ENCODE assay signal across 8 mouse cellular contexts in the genomic region with DNA sequence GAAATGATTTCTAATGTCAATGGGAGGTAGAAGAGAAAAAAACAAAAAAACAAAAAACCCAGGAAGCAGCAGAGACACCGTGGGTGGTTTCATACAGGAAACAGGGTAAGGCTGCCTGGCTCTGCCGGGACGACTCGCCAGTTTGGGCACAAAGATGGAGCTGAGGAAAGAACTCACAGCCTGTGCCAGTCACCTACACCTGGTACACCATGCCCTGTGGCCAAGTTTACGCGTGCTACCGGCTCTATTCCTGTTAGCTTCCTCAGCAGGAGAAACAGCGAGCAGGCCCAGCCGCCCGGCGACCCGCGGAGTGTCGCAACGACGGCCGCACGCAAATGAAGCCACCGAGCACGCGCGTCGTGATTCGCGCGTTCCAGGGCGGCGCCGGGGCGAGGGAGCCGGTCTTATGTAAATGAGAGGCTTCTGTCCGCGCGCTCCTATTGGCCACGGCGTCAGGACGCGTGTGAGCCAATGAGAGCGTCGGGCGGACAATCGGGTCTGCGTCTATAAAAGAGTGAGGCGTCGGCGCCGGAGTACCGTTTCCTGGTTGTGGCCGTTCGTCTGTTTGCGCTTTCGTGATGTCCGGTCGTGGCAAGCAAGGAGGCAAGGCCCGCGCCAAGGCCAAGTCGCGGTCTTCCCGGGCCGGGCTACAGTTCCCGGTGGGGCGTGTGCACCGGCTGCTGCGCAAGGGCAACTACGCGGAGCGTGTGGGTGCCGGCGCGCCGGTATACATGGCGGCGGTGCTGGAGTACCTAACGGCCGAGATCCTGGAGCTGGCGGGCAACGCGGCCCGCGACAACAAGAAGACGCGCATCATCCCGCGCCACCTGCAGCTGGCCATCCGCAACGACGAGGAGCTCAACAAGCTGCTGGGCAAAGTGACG. TPM values are rescaled to one million over a fixed set of nuclear protein-coding genes. Genes with fewer than 3 reads are reported as not detected.
DNase-seq lines count a peak whose midpoint lies in the region; ATAC-seq and TF ChIP-seq lines count a peak whose summit lies in the region.
"Not testable (repeated sequence)": the region's sequence is repeated elsewhere in the genome, so short reads cannot be mapped to it uniquely, and the experiment has no call there.

Gene Hist2h2aa1, plus strand, starts transcription at position 495 of the 884 bp plus-strand sequence.

- ATAC-seq in kidney, embryonic 15.5 days (replicated peaks; ENCODE audit: low FRiP score), result peak; percentile 91
- ATAC-seq in limb, embryonic 15.5 days (ENCODE audit: insufficient number of reproducible peaks, low FRiP score, low TSS enrichment, low read depth), result peak; percentile 90
- peak; percentile 92 for ATAC-seq in midbrain, postnatal 0 days (ENCODE audit: low FRiP score)

- H3K9me3 ChIP-seq in heart, embryonic 10.5 days; kidney, embryonic 15.5 days (replicated peaks); limb, embryonic 15.5 days; midbrain, postnatal 0 days (ENCODE audit: low read length): not testable (repeated sequence)

- not testable (repeated sequence) for H3K4me1 ChIP-seq in embryonic fibroblast, embryonic 13.5 days (ENCODE audit: control insufficient read depth, insufficient read depth, low read length); midbrain, postnatal 0 days (ENCODE audit: insufficient read depth, low read length)
- peaks cover 37% of the 10 kb centered on the region for H3K4me1 ChIP-seq in heart, embryonic 10.5 days
- H3K4me1 ChIP-seq in kidney, embryonic 15.5 days, result peaks cover 44% of the 10 kb centered on the region
- peaks cover 22% of the 10 kb centered on the region for H3K4me1 ChIP-seq in limb, embryonic 15.5 days

- peak within 1 kb of the TSS; percentile 66 for H3K4me2 ChIP-seq in kidney, embryonic 15.5 days
- peak within 1 kb of the TSS; percentile 47 for H3K4me2 ChIP-seq in limb, embryonic 15.5 days
- peak within 1 kb of the TSS; percentile 52 for H3K4me2 ChIP-seq in midbrain, postnatal 0 days (ENCODE audit: low read depth, low read length, poor library complexity, severe bottlenecking)

- peak within 1 kb of the TSS; percentile 67 for H3K9ac ChIP-seq in kidney, embryonic 15.5 days
- peak within 1 kb of the TSS; percentile 74 for H3K9ac ChIP-seq in limb, embryonic 15.5 days
- H3K9ac ChIP-seq in midbrain, postnatal 0 days (replicated peaks; ENCODE audit: low read length, poor library complexity, severe bottlenecking), result peak within 1 kb of the TSS; percentile 77

- peak within 1 kb of the TSS; percentile 93 for H3K27ac ChIP-seq in embryonic fibroblast, embryonic 13.5 days (ENCODE audit: insufficient read depth, low read length)
- peak within 1 kb of the TSS; percentile 95 for H3K27ac ChIP-seq in heart, embryonic 10.5 days
- H3K27ac ChIP-seq in kidney, embryonic 15.5 days, result peak within 1 kb of the TSS; percentile 100
- H3K27ac ChIP-seq in limb, embryonic 15.5 days, result peak within 1 kb of the TSS; percentile 98
- H3K27ac ChIP-seq in midbrain, postnatal 0 days (ENCODE audit: low read depth, low read length), result peak within 1 kb of the TSS; percentile 95

- DNase-seq in 3134 (ENCODE audit: extremely low read depth, insufficient read length, low spot score), result peak; percentile 98
- peak; percentile 84 to 87 for DNase-seq in adrenal gland, postnatal 36 days
- peak; percentile 93 for DNase-seq in heart, embryonic 10.5 days (ENCODE audit: low spot score)
- peak; percentile 62 for DNase-seq in midbrain, postnatal 0 days (ENCODE audit: low spot score)
- peak; percentile 78 to 79 for DNase-seq in spleen, postnatal 14 days (ENCODE audit: low spot score in 2 of 2)

- TF ChIP-seq CTCF in embryonic fibroblast, embryonic 13.5 days (IDR thresholded peaks at IDR 0.05; ENCODE audit: borderline replicate concordance, insufficient read depth, low read length); midbrain, postnatal 0 days (IDR thresholded peaks at IDR 0.05): not testable (repeated sequence)

- not testable (repeated sequence) for H3K27me3 ChIP-seq in heart, embryonic 10.5 days (ENCODE audit: insufficient read depth, poor library complexity, severe bottlenecking); kidney, embryonic 15.5 days; limb, embryonic 15.5 days; midbrain, postnatal 0 days (ENCODE audit: insufficient read depth, low read length)

- H3K4me3 ChIP-seq in embryonic fibroblast, embryonic 13.5 days (ENCODE audit: insufficient read depth, low read length), result peak within 1 kb of the TSS; percentile 49
- H3K4me3 ChIP-seq in heart, embryonic 10.5 days, result peak within 1 kb of the TSS; percentile 59
- peak within 1 kb of the TSS; percentile 54 for H3K4me3 ChIP-seq in kidney, embryonic 15.5 days (replicated peaks)
- H3K4me3 ChIP-seq in limb, embryonic 15.5 days, result peak within 1 kb of the TSS; percentile 50
- H3K4me3 ChIP-seq in midbrain, postnatal 0 days (ENCODE audit: low read depth, low read length), result peak within 1 kb of the TSS; percentile 42

- not testable (repeated sequence) for H3K36me3 ChIP-seq in heart, embryonic 10.5 days; kidney, embryonic 15.5 days; limb, embryonic 15.5 days; midbrain, postnatal 0 days (ENCODE audit: insufficient read depth, low read length)

- WGBS in heart, embryonic 10.5 days, result under 1% methylated on average over 43 of the region's 88 CpGs
- WGBS in kidney, embryonic 15.5 days, result under 1% methylated on average over 31 of the region's 88 CpGs
- WGBS in limb, embryonic 15.5 days, result under 1% methylated on average over 34 of the region's 88 CpGs
- under 1% methylated on average over 25 of the region's 88 CpGs for WGBS in midbrain, postnatal 0 days

- peak; percentile 65 for TF ChIP-seq POLR2A in embryonic fibroblast, embryonic 13.5 days (IDR thresholded peaks at IDR 0.05; ENCODE audit: low read depth, low read length)

RNA-seq across cellular contexts. Expression of gene Hist2h2aa1, which starts in this region (rescaled TPM):
- total RNA-seq in adrenal gland, postnatal 36 days (2021), result 10 to 100 TPM in 1 of 2 experiments, 1 to 10 TPM in 1; 2.9 to 13.5 TPM
- 9.2 and 11.1 TPM in 2 replicates for polyA plus RNA-seq in embryonic fibroblast, embryonic 13.5 days (2011; ENCODE audit: insufficient read length, low read depth, missing spikeins)
- 8.3 and 9.5 TPM in 2 replicates for polyA plus RNA-seq in heart, embryonic 10.5 days (2016; fragmentation: Nextera tagmentation; extraction: Ambion mirVana)
- polyA plus RNA-seq in kidney, embryonic 15.5 days (2015; fragmentation: Nextera tagmentation; extraction: Ambion mirVana), result 28.0 and 29.7 TPM in 2 replicates
- 21.8 and 24.8 TPM in 2 replicates for polyA plus RNA-seq in limb, embryonic 15.5 days (2015; fragmentation: Nextera tagmentation; extraction: Ambion mirVana)
- total RNA-seq in midbrain, postnatal 0 days (2014; rRNA removed), result 786 and 1,113 TPM in 2 replicates
- polyA plus RNA-seq in midbrain, postnatal 0 days (2015; fragmentation: Nextera tagmentation; extraction: Ambion mirVana), result 18.8 and 19.5 TPM in 2 replicates

Comparison
In these comparisons a context has a peak if more than half of its experiments do, and no peak if none do; other contexts are left out.
1. Peak in every context shown above with its lines: DNase-seq, ATAC-seq, H3K4me3 ChIP-seq and H3K27ac ChIP-seq.
2. RNA of gene Hist2h2aa1 (total RNA-seq): 786 to 1,113 TPM in midbrain, postnatal 0 days; 2.9 to 13.5 TPM in adrenal gland, postnatal 36 days; every median in the first group is over 10 times any median in the second.